Comparison of ENCODE assay signal across 8 mouse cellular contexts in the genomic region with DNA sequence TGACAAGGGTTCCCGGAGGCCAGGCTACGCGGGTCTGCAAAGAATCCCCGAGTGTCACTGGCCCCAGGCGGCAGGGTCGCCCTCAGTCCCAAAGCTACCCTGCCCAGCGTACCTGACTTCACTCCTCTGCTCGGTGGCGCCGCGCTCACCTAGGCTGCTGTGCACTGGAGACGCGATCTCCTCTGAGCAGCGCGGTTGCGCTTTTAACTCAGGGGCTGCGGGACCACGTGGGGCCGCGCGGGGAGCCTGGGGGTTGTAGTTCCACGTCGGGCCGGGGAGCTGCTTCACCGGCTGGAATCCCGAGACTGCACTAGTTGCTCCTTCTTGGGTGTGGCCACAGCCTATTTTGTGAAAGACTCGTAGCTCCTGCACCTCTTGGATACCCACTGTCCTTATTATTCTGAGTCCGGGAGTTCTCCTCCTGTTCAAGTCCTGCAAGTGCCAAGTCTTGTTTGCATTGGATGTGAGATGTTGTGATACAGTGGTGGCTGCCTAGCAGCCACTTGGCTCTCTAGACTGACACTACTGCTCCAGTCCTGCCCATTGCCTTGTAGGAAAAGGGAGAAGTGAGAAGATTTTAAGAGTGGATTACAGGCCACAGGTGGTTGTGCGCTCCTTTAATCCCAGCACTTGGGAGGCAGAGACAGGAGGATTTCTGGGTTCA. TPM values are rescaled to one million over a fixed set of nuclear protein-coding genes. Genes with fewer than 3 reads are reported as not detected.
DNase-seq lines count a peak whose midpoint lies in the region; ATAC-seq and TF ChIP-seq lines count a peak whose summit lies in the region.

A gene (minus strand): TSS at position 510 of the 664 bp plus-strand sequence.

- TF ChIP-seq EP300 in CH12.LX (IDR thresholded peaks at IDR 0.05; ENCODE audit: low read length) = no peak

- H3K27ac ChIP-seq in CH12.LX (ENCODE audit: insufficient read depth, low read depth) = no peak within 1 kb of the TSS
- H3K27ac ChIP-seq in lung, embryonic 16.5 days (ENCODE audit: low read length) = no peak within 1 kb of the TSS

- H3K9me3 ChIP-seq in CH12.LX (replicated peaks; ENCODE audit: low read length) = no peaks in the 10 kb centered on the region
- H3K9me3 ChIP-seq in lung, embryonic 16.5 days (ENCODE audit: control insufficient read depth, low read length) = no peaks in the 10 kb centered on the region

- ATAC-seq in frontal cortex, adult (ENCODE audit: low TSS enrichment) = peak; percentile 99
- peak; percentile 92 for ATAC-seq in lung, embryonic 16.5 days (ENCODE audit: low read depth)

- dilution Hi-C loops in CH12.LX (cut with MboI; ENCODE audit: extremely low pct_ligation_motif_present, extremely low pct_unique_long_range_greater_than_20kb, low sequenced_read_pairs) = no loop called here

- no peak for TF ChIP-seq RAD21 in CH12.LX (IDR thresholded peaks at IDR 0.05; ENCODE audit: low read depth, low read length)

- no peak within 1 kb of the TSS for H3K9ac ChIP-seq in CH12.LX (ENCODE audit: insufficient read depth, low read depth)
- H3K9ac ChIP-seq in lung, embryonic 16.5 days (ENCODE audit: low read length) = peak within 1 kb of the TSS; percentile 67

- no peak for TF ChIP-seq CTCF in CH12.LX (conservative IDR thresholded peaks at IDR 0.05 in 1 of 2, IDR thresholded peaks at IDR 0.05 in 1 of 2; ENCODE audit: low read depth in 2 of 2, low read length in 2 of 2)

- WGBS in lung, embryonic 16.5 days = 4% methylated on average over 29 of the region's 29 CpGs

- in situ Hi-C loops in CH12.LX (cut with MboI; ENCODE audit: low pct_ligation_motif_present, low pct_unique_long_range_greater_than_20kb, low sequenced_read_pairs) = no loop called here

- H3K4me2 ChIP-seq in CH12.LX (ENCODE audit: insufficient read depth, low read depth, poor library complexity, severe bottlenecking) = peak within 1 kb of the TSS; percentile 10; the same call in 1 of the 2 replicates
- peak within 1 kb of the TSS; percentile 93 for H3K4me2 ChIP-seq in lung, embryonic 16.5 days (ENCODE audit: low read depth, low read length)

- no peak for DNase-seq in CH12.LX (ENCODE audit: extremely low read depth)
- peak; percentile 16 for DNase-seq in cerebellum, adult 8-10 months
- DNase-seq in heart, postnatal 4 days = peak; percentile 81
- peak; percentile 62 for DNase-seq in layer of hippocampus, adult 9-11 months
- peak; percentile 59 for DNase-seq in ovary, adult 18-20 months (ENCODE audit: low spot score)
- DNase-seq in thymus, postnatal 10 days (ENCODE audit: low spot score in 2 of 2) = peak; percentile 63 to 78

- H3K4me1 ChIP-seq in CH12.LX (ENCODE audit: control insufficient read depth in 1 of 2, insufficient read depth in 2 of 2) = no peaks in the 10 kb centered on the region; a peak in 1 of 4 replicates
- H3K4me1 ChIP-seq in lung, embryonic 16.5 days (replicated peaks; ENCODE audit: control insufficient read depth, insufficient read depth, low read length) = no peaks in the 10 kb centered on the region

- H3K36me3 ChIP-seq in CH12.LX (replicated peaks in 1 of 2; ENCODE audit: control insufficient read depth in 1 of 2, insufficient read depth in 1 of 2, low read length in 1 of 2) = no peaks in the 10 kb centered on the region
- H3K36me3 ChIP-seq in lung, embryonic 16.5 days (ENCODE audit: control insufficient read depth, insufficient read depth, low read length) = no peaks in the 10 kb centered on the region

- no peak for TF ChIP-seq POLR2A in CH12.LX (IDR thresholded peaks at IDR 0.05; ENCODE audit: low read depth, low read length)

- no peaks in the 10 kb centered on the region for H3K79me2 ChIP-seq in CH12.LX (replicated peaks; ENCODE audit: control insufficient read depth, extremely low read depth, insufficient read depth, poor library complexity, severe bottlenecking)

- H3K4me3 ChIP-seq in CH12.LX (replicated peaks in 1 of 3; ENCODE audit: low read depth in 2 of 3, low read length in 2 of 3, poor library complexity in 1 of 3) = no peak within 1 kb of the TSS
- H3K4me3 ChIP-seq in lung, embryonic 16.5 days (ENCODE audit: low read length) = peak within 1 kb of the TSS; percentile 60

- no peaks in the 10 kb centered on the region for H3K27me3 ChIP-seq in CH12.LX (replicated peaks)
- H3K27me3 ChIP-seq in lung, embryonic 16.5 days (ENCODE audit: control insufficient read depth, insufficient read depth, low read depth, low read length) = no peaks in the 10 kb centered on the region

TF ChIP-seq in CH12.LX, 34 proteins besides CTCF, POLR2A, EP300 and RAD21:
- TF ChIP-seq ZMIZ1 (IDR thresholded peaks at IDR 0.05; ENCODE audit: low read depth, low read length) (no peak), ZC3H11A (IDR thresholded peaks at IDR 0.05; ENCODE audit: low read depth, low read length) (no peak), MAZ (IDR thresholded peaks at IDR 0.05; ENCODE audit: low read depth, low read length) (no peak), ZKSCAN1 (IDR thresholded peaks at IDR 0.05; ENCODE audit: borderline replicate concordance, low read depth, low read length) (no peak)

RNA-seq across cellular contexts. Expression of the gene that starts here (rescaled TPM):
- 0.08 TPM in 2 replicates for total RNA-seq in CH12.LX (2012; rRNA removed)
- total RNA-seq in CH12.LX (2014; rRNA removed) = not detected in 2 replicates
- polyA plus RNA-seq in CH12.LX (2012; ENCODE audit: insufficient read length, low read depth) = not detected in 2 replicates
- 1 to 10 TPM; 2.5 to 3.9 TPM for total RNA-seq in heart, postnatal 4 days (2021)
- 7.0 and 7.1 TPM in 2 replicates for polyA plus RNA-seq in lung, embryonic 16.5 days (2015; fragmentation: Nextera tagmentation; extraction: Ambion mirVana)
